Mouse (Mus musculus) liver, adult 2 months (tissue): ENCODE results near the gene Brd1.

ENCODE experiments used
- CTCF ChIP-seq: fragments of 200-500 bp; IDR thresholded peaks from 2 replicates; pipeline ENCODE4 v1.5.1; 2011; ENCODE audit warnings: low read depth, low read length, control low read depth
- POLR2A ChIP-seq: fragments of 200-500 bp; IDR thresholded peaks from 2 replicates; pipeline ENCODE4 v1.6.1; 2011; ENCODE audit warnings: low read length, control low read depth; ENCODE audit not compliant: insufficient read depth; ENCODE audit errors: extremely low read depth

DNA sequence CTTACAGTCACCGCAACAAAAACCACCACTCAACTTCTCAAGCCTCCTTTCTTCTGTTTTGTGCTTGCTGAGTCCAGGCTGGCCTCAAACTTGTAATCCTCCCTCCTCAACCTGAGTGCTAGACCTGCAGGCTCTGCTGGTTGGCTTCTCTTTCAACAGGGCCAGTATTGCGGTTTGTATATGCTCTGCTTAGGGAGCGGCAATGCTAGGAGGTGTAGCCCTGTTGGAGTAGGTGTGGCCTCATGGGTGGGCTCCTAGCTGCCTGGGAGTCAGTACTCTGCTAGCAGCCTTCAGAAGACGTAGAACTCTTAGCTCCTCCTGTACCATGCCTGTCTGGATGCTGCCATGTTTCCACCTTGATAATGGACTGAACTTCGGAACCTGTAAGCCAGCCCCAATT lies 25.8 kb downstream of the Brd1 start:
- no peak for TF ChIP-seq POLR2A
- no peak for TF ChIP-seq CTCF
